Mouse (Mus musculus): Measurements from ENCODE around the gene Map6. TPM values are rescaled to one million over a fixed set of nuclear protein-coding genes. Genes with fewer than 3 reads are reported as not detected.
A peak's percentile ranks its signal among the peaks of the same experiment; 100 is the strongest.
"Not testable (repeated sequence)": the region's sequence is repeated elsewhere in the genome, so short reads cannot be mapped to it uniquely, and the experiment has no call there.

Map6 gene
- polyA plus RNA-seq, 1 experiment from 2014 or later = 3.0 TPM

- Histone ChIP-seq H3K36me3 (ENCODE audit: inconsistent target) (no peaks in the 10 kb centered on the region), H3K4me3 (ENCODE audit: inconsistent target) (no peak overlapping the region), H3K27ac (no peak overlapping the region), H3K79me2 (ENCODE audit: inconsistent target) (no peaks in the 10 kb centered on the region)
- 91% methylated on average over 5 of the region's 6 CpGs for WGBS (ENCODE audit: missing documents)
These were observed 99.5 kb downstream of the Map6 start for GRCm38 (mm10) chr7:99366716-99367115.

GRCm38 (mm10) chr7:99374325-99374724 is 107.1 kb downstream of the Map6 start:
- H3K27ac ChIP-seq; H3K79me2 ChIP-seq (ENCODE audit: inconsistent target); H3K36me3 ChIP-seq (ENCODE audit: inconsistent target); H3K4me3 ChIP-seq (ENCODE audit: inconsistent target): not testable (repeated sequence)
- WGBS (ENCODE audit: missing documents) = 84% methylated on average over 3 of the region's 3 CpGs

- WGBS (ENCODE audit: missing documents) = 5% methylated on average over 4 of the region's 4 CpGs
- Histone ChIP-seq H3K4me3 (ENCODE audit: inconsistent target) (no peak overlapping the region), H3K79me2 (ENCODE audit: inconsistent target) (no peaks in the 10 kb centered on the region), H3K36me3 (ENCODE audit: inconsistent target) (no peaks in the 10 kb centered on the region), H3K27ac (no peak overlapping the region)
These were observed 108.2 kb downstream of the Map6 start for GRCm38 (mm10) chr7:99375455-99375854.

GRCm38 (mm10) chr7:99378870-99379269 is 111.6 kb downstream of the Map6 start:
- 89% methylated on average over 8 of the region's 8 CpGs for WGBS (ENCODE audit: missing documents)
- H3K79me2 ChIP-seq (ENCODE audit: inconsistent target) = no peaks in the 10 kb centered on the region; the same call in 1 of the 2 replicates
- H3K27ac ChIP-seq = no peak overlapping the region
- H3K36me3 ChIP-seq (ENCODE audit: inconsistent target) = no peaks in the 10 kb centered on the region
- no peak overlapping the region for H3K4me3 ChIP-seq (ENCODE audit: inconsistent target)

GRCm38 (mm10) chr7:99380491-99381213 is 113.4 kb downstream of the Map6 start:
- Histone ChIP-seq H3K79me2 (ENCODE audit: inconsistent target) (no peaks in the 10 kb centered on the region; the same call in 1 of the 2 replicates), H3K27ac (peak overlapping the region; percentile 87), H3K4me3 (ENCODE audit: inconsistent target) (peak overlapping the region; percentile 44), H3K36me3 (ENCODE audit: inconsistent target) (no peaks in the 10 kb centered on the region)
- whole genome bisulfite sequencing (ENCODE audit: missing documents) = 2% methylated on average over 24 of the region's 24 CpGs

- Histone ChIP-seq H3K27ac (peak within 1 kb of the TSS; percentile 87), H3K79me2 (ENCODE audit: inconsistent target) (no peaks in the 10 kb centered on the region; the same call in 1 of the 2 replicates), H3K4me3 (ENCODE audit: inconsistent target) (peak within 1 kb of the TSS; percentile 61), H3K36me3 (ENCODE audit: inconsistent target) (no peaks in the 10 kb centered on the region)
- WGBS (ENCODE audit: missing documents) = under 1% methylated on average over 71 of the region's 73 CpGs
These were observed 114.2 kb downstream of the Map6 start, which contains the start of gene Gdpd5 for GRCm38 (mm10) chr7:99381214-99382087. Gene Gdpd5, plus strand, starts transcription at chr7:99381414.

GRCm38 (mm10) chr7:99382088-99383000 is 115.1 kb downstream of the Map6 start:
- H3K79me2 ChIP-seq (ENCODE audit: inconsistent target) = no peaks in the 10 kb centered on the region; the same call in 1 of the 2 replicates
- H3K4me3 ChIP-seq (ENCODE audit: inconsistent target) = peak overlapping the region; percentile 61
- no peaks in the 10 kb centered on the region for H3K36me3 ChIP-seq (ENCODE audit: inconsistent target)
- 21% methylated on average over 28 of the region's 30 CpGs for WGBS (ENCODE audit: missing documents)
- H3K27ac ChIP-seq = no peak overlapping the region

- Histone ChIP-seq H3K36me3 (ENCODE audit: inconsistent target) (no peaks in the 10 kb centered on the region), H3K27ac (no peak overlapping the region), H3K4me3 (ENCODE audit: inconsistent target) (no peak overlapping the region), H3K79me2 (ENCODE audit: inconsistent target) (no peaks in the 10 kb centered on the region; the same call in 1 of the 2 replicates)
- WGBS (ENCODE audit: missing documents) = 86% methylated on average over 5 of the region's 5 CpGs
These were observed 116.0 kb downstream of the Map6 start for GRCm38 (mm10) chr7:99383246-99383645.

- 50% methylated on average over 3 of the region's 4 CpGs for WGBS (ENCODE audit: missing documents)
- no peak overlapping the region for H3K27ac ChIP-seq
- H3K4me3 ChIP-seq (ENCODE audit: inconsistent target) = no peak overlapping the region
- no peaks in the 10 kb centered on the region for H3K36me3 ChIP-seq (ENCODE audit: inconsistent target)
- no peaks in the 10 kb centered on the region; the same call in 1 of the 2 replicates for H3K79me2 ChIP-seq (ENCODE audit: inconsistent target)
These were observed 116.9 kb downstream of the Map6 start for GRCm38 (mm10) chr7:99384101-99384611.

GRCm38 (mm10) chr7:99386030-99386429 is 118.8 kb downstream of the Map6 start:
- Histone ChIP-seq H3K36me3 (ENCODE audit: inconsistent target) (no peaks in the 10 kb centered on the region), H3K4me3 (ENCODE audit: inconsistent target) (no peak overlapping the region), H3K27ac (no peak overlapping the region), H3K79me2 (ENCODE audit: inconsistent target) (no peaks in the 10 kb centered on the region; the same call in 1 of the 2 replicates)
- 91% methylated on average over 5 of the region's 5 CpGs for WGBS (ENCODE audit: missing documents)

Other genes starting within 250 kb of the Map6 start
- gene Uvrag, start 126.3 kb upstream of the Map6 start, polyA plus RNA-seq (2018) = 29.6 to 32.2 TPM (median 30.1 TPM) in 3 replicates
- gene Dgat2, start 84.7 kb upstream of the Map6 start, polyA plus RNA-seq (2018) = 0.22 to 0.55 TPM (median 0.42 TPM) in 3 replicates
- gene Mogat2, start 28.8 kb upstream of the Map6 start, polyA plus RNA-seq (2018) = 0.13 TPM in 1 of 3 replicates, not detected in the others
- 0.11 to 0.53 TPM in 2 of 3 replicates, not detected in the other for gene Serpinh1, start 85.8 kb downstream of the Map6 start, polyA plus RNA-seq (2018)
- gene Gdpd5, start 114.0 kb downstream of the Map6 start, polyA plus RNA-seq (2018) = 5.5 to 14.8 TPM (median 13.9 TPM) in 3 replicates
- gene Klhl35, start 198.6 kb downstream of the Map6 start, polyA plus RNA-seq (2018) = 0.26 to 0.35 TPM in 2 of 3 replicates, not detected in the other
- 269 to 859 TPM (median 797 TPM) in 3 replicates for gene Rps3, start 216.3 kb downstream of the Map6 start, polyA plus RNA-seq (2018)

Data from macrophage (primary cell).